ENCODE assay signal across 9 mouse cellular contexts in the genomic region with DNA sequence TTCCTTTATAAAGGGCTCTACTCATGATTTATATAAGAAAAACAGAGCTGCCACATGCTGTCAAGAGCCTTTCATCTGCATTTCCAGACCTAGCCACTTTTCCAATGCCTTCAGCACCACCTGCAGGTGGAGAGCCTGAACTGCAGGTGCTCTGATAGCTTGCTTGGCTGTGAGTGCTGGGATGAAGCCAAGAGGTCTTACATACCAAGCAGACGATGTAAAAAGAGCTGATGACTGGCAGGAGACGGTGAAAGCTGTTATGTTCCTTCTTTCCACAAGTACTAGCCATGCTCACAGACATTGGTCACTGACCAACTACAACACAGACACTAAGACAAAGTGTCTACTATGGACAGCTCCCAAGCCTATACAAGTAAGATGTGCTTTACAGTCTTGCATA. TPM values are rescaled to one million over a fixed set of nuclear protein-coding genes. Genes with fewer than 3 reads are reported as not detected.
A peak's percentile ranks its signal among the peaks of the same experiment; 100 is the strongest.
DNase-seq lines count a peak whose midpoint lies in the region; ATAC-seq and TF ChIP-seq lines count a peak whose summit lies in the region.
"Had no signal": no experiment of that assay in that cellular context is flagged by ENCODE, and none has a peak within 500 bp of the region (broad histone marks: within the 10 kb centered on the region; RNA-seq: fewer than 3 reads in every experiment).

No protein-coding gene starts in this region.

- no peaks in the 10 kb centered on the region for H3K9me3 ChIP-seq in MEL (replicated peaks; ENCODE audit: insufficient read depth, low read length)
- H3K9me3 ChIP-seq in forebrain, embryonic 16.5 days (ENCODE audit: control insufficient read depth, low read length): no peaks in the 10 kb centered on the region
- H3K9me3 ChIP-seq in lung, postnatal 0 days (ENCODE audit: low read length): no peaks in the 10 kb centered on the region
- H3K9me3 ChIP-seq: megakaryocyte, embryonic 14.5 days had no signal

- TF ChIP-seq POLR2A in MEL (IDR thresholded peaks at IDR 0.05; ENCODE audit: control insufficient read depth in 1 of 2, insufficient read depth in 1 of 2, low read depth in 1 of 2, low read length in 2 of 2, poor library complexity in 1 of 2): no peak

- no peak for TF ChIP-seq EP300 in MEL (IDR thresholded peaks at IDR 0.05; ENCODE audit: low read depth in 1 of 2, low read length in 2 of 2)
- TF ChIP-seq EP300 in lung, postnatal 0 days (IDR thresholded peaks at IDR 0.05): no peak

- peak; percentile 93 for TF ChIP-seq RAD21 in MEL (IDR thresholded peaks at IDR 0.05; ENCODE audit: low read depth, low read length)

- peak; percentile 94 for DNase-seq in MEL (ENCODE audit: low read depth, low spot score)
- peak; percentile 95 for DNase-seq in cerebellum, adult 11 months
- DNase-seq in heart, postnatal 4 days: peak; percentile 96
- DNase-seq in layer of hippocampus, adult 18-20 months (ENCODE audit: low spot score in 2 of 2): peak; percentile 93 to 98
- peak; percentile 97 for DNase-seq in lung, postnatal 0 days (ENCODE audit: low spot score)
- peak; percentile 76 for DNase-seq in retina, adult 2 months (ENCODE audit: low read depth, low spot score)
- peak; percentile 83 to 85 for DNase-seq in thymus, postnatal 36 days

- no peaks in the 10 kb centered on the region for H3K27me3 ChIP-seq in MEL (ENCODE audit: control insufficient read depth in 1 of 2, insufficient read depth in 2 of 2, low read length in 2 of 2)
- no peaks in the 10 kb centered on the region for H3K27me3 ChIP-seq in forebrain, embryonic 16.5 days (replicated peaks; ENCODE audit: control insufficient read depth, insufficient read depth, low read length)
- no peaks in the 10 kb centered on the region for H3K27me3 ChIP-seq in lung, postnatal 0 days (replicated peaks; ENCODE audit: insufficient read depth, low read length)
- H3K27me3 ChIP-seq: megakaryocyte, embryonic 14.5 days had no signal

- 0% methylated on average over 2 of the region's 2 CpGs for WGBS in forebrain, embryonic 16.5 days
- 0% methylated on average over 2 of the region's 2 CpGs for WGBS in lung, postnatal 0 days

- no peak overlapping the region for H3K4me3 ChIP-seq in MEL (ENCODE audit: control insufficient read depth in 1 of 2, insufficient read depth in 1 of 2, low read depth in 2 of 2, low read length in 2 of 2)
- H3K4me3 ChIP-seq in forebrain, embryonic 16.5 days (replicated peaks; ENCODE audit: low read length): no peak overlapping the region
- no peak overlapping the region for H3K4me3 ChIP-seq in lung, postnatal 0 days (ENCODE audit: low read depth, low read length)
- H3K4me3 ChIP-seq: megakaryocyte, embryonic 14.5 days had no signal

- H3K79me2 ChIP-seq in MEL (ENCODE audit: control insufficient read depth, insufficient read depth, low read length, poor library complexity): peaks cover 28% of the 10 kb centered on the region

- H3K9ac ChIP-seq in MEL (ENCODE audit: control insufficient read depth, low read depth, low read length, poor library complexity, severe bottlenecking): no peak overlapping the region
- no peak overlapping the region; the same call in 1 of the 2 replicates for H3K9ac ChIP-seq in forebrain, embryonic 16.5 days (replicated peaks; ENCODE audit: low read depth, low read length)
- no peak overlapping the region for H3K9ac ChIP-seq in lung, postnatal 0 days (replicated peaks; ENCODE audit: low read depth)

- H3K27ac ChIP-seq in MEL (ENCODE audit: control insufficient read depth, low read depth, low read length): no peak overlapping the region
- H3K27ac ChIP-seq in forebrain, embryonic 16.5 days (ENCODE audit: low read length): peak overlapping the region; percentile 52
- 0 out of 2 replicates have a peak overlapping the region, but pooled peaks have one; percentile 12 for H3K27ac ChIP-seq in lung, postnatal 0 days (ENCODE audit: low read length)

- ATAC-seq in forebrain, embryonic 16.5 days: peak; percentile 67
- peak; percentile 76 for ATAC-seq in lung, postnatal 0 days

- peaks cover 2 to 20% of the 10 kb centered on the region in 2 experiments; a peak in 3 of 4 replicates for H3K36me3 ChIP-seq in MEL (ENCODE audit: control insufficient read depth in 1 of 2, insufficient read depth in 2 of 2, low read length in 2 of 2)
- 0 out of 2 replicates have a peak, but pooled peaks cover 3% of the 10 kb centered on the region for H3K36me3 ChIP-seq in forebrain, embryonic 16.5 days (ENCODE audit: control insufficient read depth, insufficient read depth)
- H3K36me3 ChIP-seq in lung, postnatal 0 days (ENCODE audit: insufficient read depth, low read length): peaks cover 11% of the 10 kb centered on the region; the same call in 1 of the 2 replicates

- no peak overlapping the region for H3K4me2 ChIP-seq in forebrain, embryonic 16.5 days (ENCODE audit: low read length)
- no peak overlapping the region for H3K4me2 ChIP-seq in lung, postnatal 0 days (replicated peaks; ENCODE audit: low read depth, low read length)

- TF ChIP-seq CTCF in MEL (IDR thresholded peaks at IDR 0.05 in 2 of 3, conservative IDR thresholded peaks at IDR 0.05 in 1 of 3; ENCODE audit: control insufficient read depth in 1 of 3, insufficient read depth in 1 of 3, low read depth in 2 of 3, low read length in 3 of 3, poor library complexity in 1 of 3, severe bottlenecking in 1 of 3): peak; percentile 87 to 97 (median 97)
- peak; percentile 98 for TF ChIP-seq CTCF in lung, postnatal 0 days (IDR thresholded peaks at IDR 0.05)

- no peaks in the 10 kb centered on the region for H3K4me1 ChIP-seq in MEL (ENCODE audit: control insufficient read depth in 1 of 2, insufficient read depth in 2 of 2, low read length in 2 of 2)
- H3K4me1 ChIP-seq in forebrain, embryonic 16.5 days (replicated peaks; ENCODE audit: control insufficient read depth, insufficient read depth, low read length): peaks cover 33% of the 10 kb centered on the region
- H3K4me1 ChIP-seq in lung, postnatal 0 days (ENCODE audit: insufficient read depth, low read depth, low read length): no peaks in the 10 kb centered on the region

TF ChIP-seq in MEL, 35 proteins besides CTCF, POLR2A, EP300 and RAD21:
- 0 out of 2 replicates have a peak, but pooled peaks have one; percentile 29 for TF ChIP-seq MXI1 (IDR thresholded peaks at IDR 0.05; ENCODE audit: low read depth, low read length)
- 0 out of 2 replicates have a peak, but pooled peaks have one; percentile 25 for TF ChIP-seq MAX (IDR thresholded peaks at IDR 0.05; ENCODE audit: low read length)
- TF ChIP-seq SMC3 (IDR thresholded peaks at IDR 0.05; ENCODE audit: low read depth, low read length): peak; percentile 87
- no peak for TF ChIP-seq GATA1 (IDR thresholded peaks at IDR 0.05; ENCODE audit: low read depth, low read length)
- TF ChIP-seq E2F4 (IDR thresholded peaks at IDR 0.05; ENCODE audit: borderline replicate concordance, low read depth, low read length): no peak
- no peak for TF ChIP-seq TAL1 (IDR thresholded peaks at IDR 0.05; ENCODE audit: low read length)
- TF ChIP-seq MYC (IDR thresholded peaks at IDR 0.05; ENCODE audit: low read depth, low read length): 0 out of 2 replicates have a peak, but pooled peaks have one; percentile 38
- TF ChIP-seq ZC3H11A (IDR thresholded peaks at IDR 0.05; ENCODE audit: low read depth, low read length): peak; percentile 74
- TF ChIP-seq BHLHE40 (IDR thresholded peaks at IDR 0.05; ENCODE audit: borderline replicate concordance, low read depth, low read length): no peak; the same call in 1 of the 2 replicates
- TF ChIP-seq TBP (IDR thresholded peaks at IDR 0.05; ENCODE audit: low read depth, low read length): no peak
- no peak for TF ChIP-seq POLR2AphosphoS5 (IDR thresholded peaks at IDR 0.05; ENCODE audit: borderline replicate concordance, low read depth, low read length)
- no peak for TF ChIP-seq HCFC1 (IDR thresholded peaks at IDR 0.05; ENCODE audit: low read depth, low read length)
- TF ChIP-seq MEF2A (IDR thresholded peaks at IDR 0.05; ENCODE audit: extremely low read depth, insufficient replicate concordance, low read depth, low read length, poor library complexity, severe bottlenecking): no peak
- peak; percentile 60; the same call in 1 of the 2 replicates for TF ChIP-seq SIN3A (IDR thresholded peaks at IDR 0.05; ENCODE audit: low read length)

RNA-seq across cellular contexts. Expression of gene A730071L15Rik, which starts 12.0 kb away (rescaled TPM):
- total RNA-seq in MEL (2012; rRNA removed): 0.33 and 0.46 TPM in 2 replicates
- under 1 TPM in 1 of 2 experiments, not detected in 1; 0.13 TPM for polyA plus RNA-seq in MEL (2012; ENCODE audit: insufficient read depth in 1 of 2, insufficient read length in 2 of 2, low read depth in 1 of 2, low replicate concordance in 2 of 2, missing spikeins in 1 of 2)
- polyA plus RNA-seq in forebrain, embryonic 16.5 days (2015; fragmentation: Nextera tagmentation; extraction: Ambion mirVana): 0.21 and 0.84 TPM in 2 replicates
- under 1 TPM in 1 of 2 experiments, not detected in 1; 0.20 TPM for total RNA-seq in heart, postnatal 4 days (2021)
- total RNA-seq in layer of hippocampus, adult 18-20 months (2021): not detected
- 0.39 and 0.50 TPM in 2 replicates for polyA plus RNA-seq in lung, postnatal 0 days (2015; fragmentation: Nextera tagmentation; extraction: Ambion mirVana)

RNA-seq across cellular contexts. Expression of gene Nudcd3, which starts 12.3 kb away (rescaled TPM):
- 29.8 and 33.3 TPM in 2 replicates for total RNA-seq in MEL (2012; rRNA removed)
- 10 to 100 TPM in 1 of 2 experiments, not detected in 1; 50.5 TPM for polyA plus RNA-seq in MEL (2012; ENCODE audit: insufficient read depth in 1 of 2, insufficient read length in 2 of 2, low read depth in 1 of 2, low replicate concordance in 2 of 2, missing spikeins in 1 of 2)
- polyA plus RNA-seq in forebrain, embryonic 16.5 days (2015; fragmentation: Nextera tagmentation; extraction: Ambion mirVana): 78.4 and 82.1 TPM in 2 replicates
- total RNA-seq in heart, postnatal 4 days (2021): 10 to 100 TPM; 64.2 to 66.8 TPM
- 100 to 1,000 TPM; 118 to 121 TPM for total RNA-seq in layer of hippocampus, adult 18-20 months (2021)
- 26.8 TPM in 2 replicates for polyA plus RNA-seq in lung, postnatal 0 days (2015; fragmentation: Nextera tagmentation; extraction: Ambion mirVana)

RNA-seq across cellular contexts. Expression of gene Npc1l1, which starts 42.1 kb away (rescaled TPM):
- total RNA-seq in MEL (2012; rRNA removed): not detected in 2 replicates
- under 1 TPM in 1 of 2 experiments, not detected in 1; 0.10 TPM for polyA plus RNA-seq in MEL (2012; ENCODE audit: insufficient read depth in 1 of 2, insufficient read length in 2 of 2, low read depth in 1 of 2, low replicate concordance in 2 of 2, missing spikeins in 1 of 2)
- polyA plus RNA-seq in forebrain, embryonic 16.5 days (2015; fragmentation: Nextera tagmentation; extraction: Ambion mirVana): 0.08 TPM in 1 of 2 replicates, not detected in the other
- under 1 TPM in 1 of 2 experiments, not detected in 1; 0.07 TPM for total RNA-seq in heart, postnatal 4 days (2021)
- total RNA-seq in layer of hippocampus, adult 18-20 months (2021): under 1 TPM; 0.20 to 0.32 TPM
- polyA plus RNA-seq in lung, postnatal 0 days (2015; fragmentation: Nextera tagmentation; extraction: Ambion mirVana): not detected in 2 replicates
